8 mouse cellular contexts compared by ENCODE assay signal in genomic region chr6:89361418-89362280, GRCm38 (mm10). TPM values are rescaled to one million over a fixed set of nuclear protein-coding genes. Genes with fewer than 3 reads are reported as not detected.
DNase-seq lines count a peak whose midpoint lies in the region; ATAC-seq and TF ChIP-seq lines count a peak whose summit lies in the region.

No protein-coding gene starts in this region.

- no peak for TF ChIP-seq CTCF in ES-Bruce4 (IDR thresholded peaks at IDR 0.05; ENCODE audit: low read depth, low read length)
- 0 out of 2 replicates have a peak, but pooled peaks have one; percentile 12 for TF ChIP-seq CTCF in heart, adult 2 months (IDR thresholded peaks at IDR 0.05)

- peak; percentile 55 for DNase-seq in 3134 (ENCODE audit: extremely low read depth, insufficient read length, low spot score)
- DNase-seq in cerebellum, adult 8-10 months, result peak; percentile 54
- DNase-seq in heart, adult 2 months, result peak; percentile 70 to 74
- DNase-seq in kidney, adult 18-20 months, result peak; percentile 65
- DNase-seq in lung, postnatal 14 days, result peak; percentile 50
- no peak for DNase-seq in layer of hippocampus, adult 9-11 months

- H3K79me2 ChIP-seq in heart, adult 2 months (replicated peaks; ENCODE audit: control insufficient read depth, insufficient read depth, low read length), result peaks cover 10% of the 10 kb centered on the region

- intact Hi-C loops in heart, adult 2 months (cut with DNase I), result loop anchor here (1.0 to 5.0 kb wide), 6 partner anchors 17 to 434 kb away; no protein-coding TSS in a partner anchor

- H3K9me3 ChIP-seq in ES-Bruce4 (replicated peaks; ENCODE audit: control insufficient read depth, insufficient read depth, low read length, poor library complexity, severe bottlenecking), result no peaks in the 10 kb centered on the region
- no peaks in the 10 kb centered on the region for H3K9me3 ChIP-seq in stomach, embryonic 14.5 days (ENCODE audit: control insufficient read depth, low read depth, low read length)

- H3K9ac ChIP-seq in ES-Bruce4 (ENCODE audit: low read depth, poor library complexity, severe bottlenecking), result peak overlapping the region; percentile 97
- H3K9ac ChIP-seq in heart, adult 2 months (ENCODE audit: low read depth, low read length), result peak overlapping the region; percentile 96
- peak overlapping the region; percentile 97 for H3K9ac ChIP-seq in stomach, embryonic 14.5 days (replicated peaks; ENCODE audit: low read depth, low read length)

- TF ChIP-seq EP300 in ES-Bruce4 (IDR thresholded peaks at IDR 0.05; ENCODE audit: insufficient read depth, low read depth, low read length), result no peak
- TF ChIP-seq EP300 in heart, adult 2 months (IDR thresholded peaks at IDR 0.05; ENCODE audit: insufficient read depth, low read depth, low read length), result no peak

- H3K27ac ChIP-seq in ES-Bruce4 (ENCODE audit: insufficient read depth, low read length), result no peak overlapping the region
- peak overlapping the region; percentile 70 for H3K27ac ChIP-seq in heart, adult 2 months
- peak overlapping the region; percentile 67 for H3K27ac ChIP-seq in stomach, embryonic 14.5 days (ENCODE audit: low read length)

- under 1% methylated on average over 69 of the region's 80 CpGs for WGBS in heart, adult 2 months
- WGBS in stomach, embryonic 14.5 days, result under 1% methylated on average over 75 of the region's 80 CpGs

- peak overlapping the region; percentile 95 for H3K4me2 ChIP-seq in stomach, embryonic 14.5 days (replicated peaks; ENCODE audit: low read depth, low read length)

- peak; percentile 38; the same call in 1 of the 2 replicates for ATAC-seq in stomach, embryonic 14.5 days (ENCODE audit: insufficient number of reproducible peaks, insufficient read depth, low FRiP score, low read depth)

- H3K4me3 ChIP-seq in ES-Bruce4 (ENCODE audit: low read depth, low read length), result peak overlapping the region; percentile 94
- H3K4me3 ChIP-seq in heart, adult 2 months, result peak overlapping the region; percentile 88
- peak overlapping the region; percentile 94 for H3K4me3 ChIP-seq in stomach, embryonic 14.5 days (ENCODE audit: low read depth, low read length)

- H3K36me3 ChIP-seq in ES-Bruce4 (ENCODE audit: control insufficient read depth, insufficient read depth, low read length, poor library complexity, severe bottlenecking), result no peaks in the 10 kb centered on the region
- H3K36me3 ChIP-seq in heart, adult 2 months (ENCODE audit: control insufficient read depth, insufficient read depth, low read length), result no peaks in the 10 kb centered on the region
- H3K36me3 ChIP-seq in stomach, embryonic 14.5 days (ENCODE audit: control insufficient read depth, insufficient read depth, low read length), result peaks cover 7% of the 10 kb centered on the region

- H3K27me3 ChIP-seq in ES-Bruce4 (ENCODE audit: control insufficient read depth, insufficient read depth, low read length, poor library complexity, severe bottlenecking), result no peaks in the 10 kb centered on the region
- H3K27me3 ChIP-seq in heart, adult 2 months (ENCODE audit: control insufficient read depth, insufficient read depth, low read length), result no peaks in the 10 kb centered on the region
- H3K27me3 ChIP-seq in stomach, embryonic 14.5 days (ENCODE audit: control insufficient read depth, insufficient read depth, low read length), result no peaks in the 10 kb centered on the region

- H3K4me1 ChIP-seq in ES-Bruce4 (ENCODE audit: control insufficient read depth, insufficient read depth, low read length), result peaks cover 3% of the 10 kb centered on the region
- H3K4me1 ChIP-seq in heart, adult 2 months (ENCODE audit: control insufficient read depth, insufficient read depth, low read length), result peaks cover 10% of the 10 kb centered on the region
- H3K4me1 ChIP-seq in stomach, embryonic 14.5 days (ENCODE audit: control insufficient read depth, insufficient read depth, low read length), result peaks cover 27% of the 10 kb centered on the region

- TF ChIP-seq POLR2A in ES-Bruce4 (IDR thresholded peaks at IDR 0.05; ENCODE audit: insufficient read depth, low read length), result no peak
- no peak for TF ChIP-seq POLR2A in heart, adult 2 months (IDR thresholded peaks at IDR 0.05; ENCODE audit: insufficient read depth, low read depth, low read length)

RNA-seq across cellular contexts. Expression of gene Plxna1, which starts 0.8 kb away (rescaled TPM):
- 106 and 130 TPM in 2 replicates for polyA plus RNA-seq in ES-Bruce4 (2011; ENCODE audit: insufficient read depth, insufficient read length, low read depth, missing spikeins)
- total RNA-seq in heart, adult 2 months (2021), result 10 to 100 TPM; 17.3 to 21.9 TPM
- polyA plus RNA-seq in heart, adult 2 months (2012; rRNA removed), result 19.9 and 29.3 TPM in 2 replicates
- 17.3 and 23.5 TPM in 2 replicates for polyA plus RNA-seq in stomach, embryonic 14.5 days (2014; fragmentation: Nextera tagmentation; extraction: Ambion mirVana)
